Mouse (Mus musculus) midbrain, embryonic 10.5 days (tissue): ENCODE data around the gene Gm3106. TPM values are rescaled to one million over a fixed set of nuclear protein-coding genes. Genes with fewer than 3 reads are reported as not detected.
"Not testable (repeated sequence)": the region's sequence is repeated elsewhere in the genome, so short reads cannot be mapped to it uniquely, and the experiment has no call there.

Experiments
- DNase-seq: peaks from one replicate; pipeline ENCODE4 v3.0.0-alpha.2; 2017; ENCODE audit warnings: low spot score
- H3K27ac ChIP-seq: fragments of 300-500 bp; sonication (generic); replicated peaks from 2 replicates; pipeline ENCODE4 v1.5.1; 2016; ENCODE audit warnings: mild to moderate bottlenecking
- H3K27me3 ChIP-seq: fragments of 300-500 bp; sonication (generic); 2 replicates; pipeline ENCODE4 v1.6.1; 2016; ENCODE audit warnings: low read depth, mild to moderate bottlenecking; ENCODE audit not compliant: poor library complexity, severe bottlenecking
- H3K36me3 ChIP-seq: fragments of 300-500 bp; sonication (generic); 2 replicates; pipeline ENCODE4 v1.6.1; 2016; ENCODE audit warnings: mild to moderate bottlenecking, moderate library complexity
- H3K4me1 ChIP-seq: fragments of 300-500 bp; sonication (generic); 2 replicates; pipeline ENCODE4 v1.6.1; 2016
- H3K4me3 ChIP-seq: fragments of 300-500 bp; sonication (generic); 2 replicates; pipeline ENCODE4 v1.5.1; 2016; ENCODE audit warnings: mild to moderate bottlenecking, moderate library complexity
- H3K9me3 ChIP-seq: fragments of 300-500 bp; sonication (generic); replicated peaks from 2 replicates; pipeline ENCODE4 v1.6.1; 2016; ENCODE audit warnings: mild to moderate bottlenecking
- WGBS: fragments of 180-500 bp; shearing (Covaris S2); methylation state at CpG from one replicate; pipeline ENCODE4 v1.1.7; 2016; 5-methylcytosine and 5-hydroxymethylcytosine counted together
- polyA plus RNA-seq: library from polyadenylated mRNA; unstranded; fragments of >200 nt; fragmentation: Nextera tagmentation; extraction: Ambion mirVana; gene quantifications from 2 replicates; pipeline ENCODE4 v1.2.1, GENCODE M21; 2016

The Gm3106 gene
- polyA plus RNA-seq, result not detected in 2 replicates

GRCm38 (mm10) chr5:94217705-94218104, at the start of gene Gm3106:
TSS of gene Gm3106 (plus strand) at chr5:94218005.
- WGBS, result no CpG with 5 or more reads among the region's 2 CpGs
- DNase-seq, H3K27ac ChIP-seq, H3K9me3 ChIP-seq, H3K4me1 ChIP-seq, H3K27me3 ChIP-seq, H3K4me3 ChIP-seq, H3K36me3 ChIP-seq: not testable (repeated sequence)

Other genes with a start within 250 kb of the Gm3106 start
- gene BC061212, start 147.5 kb upstream of the Gm3106 start, polyA plus RNA-seq, result not detected in 2 replicates
- gene Gm6351, start 141.6 kb upstream of the Gm3106 start, polyA plus RNA-seq, result not detected in 2 replicates
- 0.07 TPM in 1 of 2 replicates, not detected in the other for gene A430089I19Rik, start 88.8 kb downstream of the Gm3106 start, polyA plus RNA-seq
- not detected in 2 replicates for gene Gm6502, start 96.4 kb downstream of the Gm3106 start, polyA plus RNA-seq
- gene AA792892, start 121.7 kb downstream of the Gm3106 start, polyA plus RNA-seq, result not detected in 2 replicates
- not detected in 2 replicates for gene Gm7682, start 227.8 kb downstream of the Gm3106 start, polyA plus RNA-seq